Mouse (Mus musculus) lung, embryonic 14.5 days (tissue): ENCODE data around the gene Dvl2. TPM values are rescaled to one million over a fixed set of nuclear protein-coding genes. Genes with fewer than 3 reads are reported as not detected.

ENCODE experiments used
- ATAC-seq: fragments of 200-750 bp; cut with Nextera tagmentation; 2 replicates; pipeline ENCODE4 v1.8.0; 2017; ENCODE audit warnings: mild to moderate bottlenecking, moderate TSS enrichment, moderate library complexity; ENCODE audit not compliant: insufficient read depth
- DNase-seq: peaks from one replicate; pipeline ENCODE4 v3.0.0-alpha.2; 2015
- H3K27ac ChIP-seq: fragments of 300-500 bp; sonication (generic); 2 replicates; pipeline ENCODE4 v1.5.1; 2014; ENCODE audit warnings: low read depth, mild to moderate bottlenecking, moderate library complexity
- H3K27me3 ChIP-seq: fragments of 300-500 bp; sonication (generic); 2 replicates; pipeline ENCODE4 v1.6.1; 2014; ENCODE audit warnings: low read length, control low read depth; ENCODE audit not compliant: insufficient read depth
- H3K36me3 ChIP-seq: fragments of 300-500 bp; sonication (generic); 2 replicates; pipeline ENCODE4 v1.6.1; 2014; ENCODE audit warnings: control low read depth; ENCODE audit not compliant: insufficient read depth
- H3K4me1 ChIP-seq: fragments of 300-500 bp; sonication (generic); 2 replicates; pipeline ENCODE4 v1.6.1; 2014; ENCODE audit warnings: antibody characterized with exemption, control low read depth; ENCODE audit not compliant: insufficient read depth
- H3K4me2 ChIP-seq: fragments of 300-500 bp; sonication (generic); 2 replicates; pipeline ENCODE4 v1.6.1; 2014; ENCODE audit warnings: mild to moderate bottlenecking
- H3K4me3 ChIP-seq: fragments of 300-500 bp; sonication (generic); 2 replicates; pipeline ENCODE4 v1.5.1; 2014; ENCODE audit warnings: low read depth, low read length
- H3K9ac ChIP-seq: fragments of 300-500 bp; sonication (generic); 2 replicates; pipeline ENCODE4 v1.6.1; 2014
- H3K9me3 ChIP-seq: fragments of 300-500 bp; sonication (generic); 2 replicates; pipeline ENCODE4 v1.6.1; 2016; ENCODE audit warnings: low read depth, low read length, control low read depth
- CTCF ChIP-seq: IDR thresholded peaks from 2 replicates; pipeline ENCODE4 v1.5.1; 2016; ENCODE audit warnings: antibody characterized with exemption, low read depth
- WGBS: fragments of 180-500 bp; shearing (Covaris S2); extraction: QIAGEN DNeasy Blood & Tissue Kit; methylation state at CpG from one replicate; pipeline ENCODE4 v1.1.7; 2014; 5-methylcytosine and 5-hydroxymethylcytosine counted together
- microRNA counts: library from miRNA; unstranded; fragments of <30 nt; microRNA quantifications from one replicate; lab custom pipeline; 2016
- microRNA-seq: library from miRNA; unstranded; fragments of <30 nt; microRNA quantifications from one replicate; pipeline ENCODE4, GENCODE M21; 2016; ENCODE audit warnings: borderline number of aligned reads
- polyA plus RNA-seq: library from polyadenylated mRNA; unstranded; fragments of >200 nt; fragmentation: Nextera tagmentation; extraction: Ambion mirVana; gene quantifications from 2 replicates; pipeline ENCODE4 v1.2.1, GENCODE M21; 2014

Dvl2 gene
- polyA plus RNA-seq, 1 experiment from 2014 or later: 40.8 TPM

DNA sequence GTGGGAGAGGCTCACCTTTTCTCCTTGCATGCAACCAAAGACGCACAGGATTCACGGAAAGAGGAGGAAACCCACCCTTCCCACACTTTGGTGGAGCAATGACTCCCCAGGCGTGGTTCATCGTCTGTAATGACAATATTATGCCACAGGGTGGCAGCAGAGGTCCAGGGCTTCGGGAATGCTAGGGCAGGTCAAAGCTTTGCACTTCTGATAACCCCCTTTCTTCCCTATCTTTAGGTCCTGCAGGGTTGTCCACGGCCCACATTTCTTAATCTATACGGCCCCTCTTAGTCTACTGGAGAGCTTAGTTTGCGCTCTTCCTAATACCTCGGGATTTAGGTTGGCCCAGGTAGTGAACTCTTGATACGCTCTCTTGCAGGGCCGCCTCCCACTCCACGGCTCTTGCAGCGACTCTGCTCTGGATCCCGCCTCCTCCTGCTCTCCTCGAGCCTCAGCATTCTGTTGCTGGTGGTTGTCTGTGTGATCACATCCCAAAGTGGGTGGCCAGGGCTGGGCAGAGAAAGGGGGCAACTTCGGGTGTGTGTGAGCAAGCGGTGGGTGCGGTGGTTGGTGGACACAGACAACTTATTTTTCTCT lies 55.3 kb downstream of the Dvl2 start:
- Histone ChIP-seq H3K36me3 (no peaks in the 10 kb centered on the region), H3K27me3 (no peaks in the 10 kb centered on the region), H3K9me3 (no peaks in the 10 kb centered on the region), H3K4me2 (peak overlapping the region; percentile 33), H3K4me3 (no peak overlapping the region), H3K4me1 (no peaks in the 10 kb centered on the region), H3K9ac (no peak overlapping the region), H3K27ac (no peak overlapping the region)
- DNase-seq: peak; percentile 89
- ATAC-seq: peak; percentile 42; the same call in 1 of the 2 replicates
- TF ChIP-seq CTCF: peak; percentile 95
- WGBS: 19% methylated on average over 18 of the region's 18 CpGs

DNA sequence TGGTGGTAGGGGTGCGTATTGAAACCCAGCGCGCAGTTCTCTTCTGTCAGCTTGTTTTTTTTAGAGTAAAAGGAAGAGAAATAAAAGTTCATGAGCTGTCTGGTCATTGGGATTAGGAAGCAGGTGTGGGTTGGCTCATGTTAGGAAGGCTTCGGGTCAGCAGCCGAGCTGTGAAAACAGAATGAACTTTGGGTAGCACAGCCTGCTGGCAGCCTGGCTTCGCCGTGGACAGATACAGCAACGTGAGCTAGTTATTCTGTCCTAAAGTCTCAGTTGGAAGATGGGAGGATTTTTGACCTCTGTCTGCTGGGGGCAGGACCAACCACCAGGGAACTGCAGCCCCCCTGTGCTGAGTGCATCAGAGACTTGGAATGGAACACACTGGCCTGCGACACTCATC lies 57.4 kb downstream of the Dvl2 start:
- TF ChIP-seq CTCF: no peak

DNA sequence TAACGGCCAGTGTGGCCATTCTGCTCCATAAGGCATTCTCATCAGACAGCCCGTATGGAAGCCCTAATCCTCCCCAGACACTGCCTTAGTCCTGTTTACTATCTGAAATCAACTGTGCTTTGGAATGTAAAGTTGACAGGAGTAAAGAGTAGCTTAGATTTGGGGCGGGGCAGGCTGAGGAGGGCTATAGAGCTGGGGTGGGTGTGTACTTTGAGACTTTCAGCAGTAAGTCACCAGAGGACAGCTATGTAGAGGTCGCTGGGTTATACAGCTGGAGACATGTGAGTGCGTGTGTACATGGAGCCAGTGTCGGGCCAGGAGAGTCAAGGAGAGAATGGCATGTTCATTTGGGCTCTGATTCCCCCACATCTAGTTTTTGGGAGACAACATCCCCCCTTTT lies 59.5 kb downstream of the Dvl2 start:
- DNase-seq: no peak
- no peaks in the 10 kb centered on the region for H3K36me3 ChIP-seq
- 35% methylated on average over 6 of the region's 6 CpGs for WGBS
- H3K4me1 ChIP-seq: no peaks in the 10 kb centered on the region
- ATAC-seq: no peak
- H3K9me3 ChIP-seq: no peaks in the 10 kb centered on the region
- no peak overlapping the region for H3K27ac ChIP-seq
- H3K4me2 ChIP-seq: no peak overlapping the region
- no peak overlapping the region for H3K9ac ChIP-seq
- no peaks in the 10 kb centered on the region for H3K27me3 ChIP-seq
- TF ChIP-seq CTCF: no peak
- no peak overlapping the region for H3K4me3 ChIP-seq

More for the DNA sequence above, 57.4 kb downstream of the Dvl2 start:
- no peak overlapping the region for H3K9ac ChIP-seq
- H3K27me3 ChIP-seq: no peaks in the 10 kb centered on the region
- WGBS: 83% methylated on average over 9 of the region's 9 CpGs
- H3K9me3 ChIP-seq: no peaks in the 10 kb centered on the region
- ATAC-seq (no peak), DNase-seq (no peak)
- no peak overlapping the region for H3K4me3 ChIP-seq
- no peaks in the 10 kb centered on the region for H3K4me1 ChIP-seq
- no peak overlapping the region for H3K27ac ChIP-seq
- H3K4me2 ChIP-seq: no peak overlapping the region
- no peaks in the 10 kb centered on the region for H3K36me3 ChIP-seq

MicroRNAs encoded within 50 kb of the gene (microRNA counts, 519-probe panel; counts per million panel counts)
- 30.5 counts per million for microRNA mmu-miR-324-3p (lab: Ali Mortazavi, UCI)
- microRNA mmu-miR-324-5p (lab: Ali Mortazavi, UCI): 3,001 counts per million, percentile 56 among the panel's probes with 10 or more counts

Small RNAs within 50 kb of the gene (microRNA-seq; reads per million reads assigned to microRNA genes)
- not detected for gene Gm44349
- 3,974 reads per million, percentile 86 among the genes with 10 or more reads in this experiment for gene Mir324

Other genes with a start within 250 kb of the Dvl2 start
- gene Polr2a, start 242.0 kb upstream of the Dvl2 start, polyA plus RNA-seq: 50.4 and 50.5 TPM in 2 replicates
- gene Slc35g3, start 238.6 kb upstream of the Dvl2 start, polyA plus RNA-seq: 0.12 and 0.20 TPM in 2 replicates
- gene Zbtb4, start 234.7 kb upstream of the Dvl2 start, polyA plus RNA-seq: 2.5 TPM in 2 replicates
- gene Chrnb1, start 204.7 kb upstream of the Dvl2 start, polyA plus RNA-seq: 12.1 and 14.6 TPM in 2 replicates
- 1.6 TPM in 2 replicates for gene Fgf11, start 198.7 kb upstream of the Dvl2 start, polyA plus RNA-seq
- gene Tmem102, start 195.0 kb upstream of the Dvl2 start, polyA plus RNA-seq: 4.3 and 5.0 TPM in 2 replicates
- gene Gm39566, start 185.3 kb upstream of the Dvl2 start, polyA plus RNA-seq: not detected in 2 replicates
- gene Spem2, start 182.1 kb upstream of the Dvl2 start, polyA plus RNA-seq: not detected in 2 replicates
- gene Spem1, start 178.4 kb upstream of the Dvl2 start, polyA plus RNA-seq: not detected in 2 replicates
- 6.6 and 7.8 TPM in 2 replicates for gene Nlgn2, start 162.8 kb upstream of the Dvl2 start, polyA plus RNA-seq
- 443 and 457 TPM in 2 replicates for gene Tmem256, start 162.1 kb upstream of the Dvl2 start, polyA plus RNA-seq
- gene Plscr3, start 154.2 kb upstream of the Dvl2 start, polyA plus RNA-seq: 115 and 118 TPM in 2 replicates
- 5.9 and 6.1 TPM in 2 replicates for gene Tnk1, start 141.9 kb upstream of the Dvl2 start, polyA plus RNA-seq
- not detected in 2 replicates for gene Tmem95, start 122.6 kb upstream of the Dvl2 start, polyA plus RNA-seq
- 6.2 and 7.5 TPM in 2 replicates for gene Kctd11, start 119.2 kb upstream of the Dvl2 start, polyA plus RNA-seq
- 0.38 and 0.83 TPM in 2 replicates for gene Acap1, start 105.1 kb upstream of the Dvl2 start, polyA plus RNA-seq
- 11.3 and 14.1 TPM in 2 replicates for gene 2810408A11Rik, start 99.6 kb upstream of the Dvl2 start, polyA plus RNA-seq
- gene Neurl4, start 99.5 kb upstream of the Dvl2 start, polyA plus RNA-seq: 12.5 and 13.1 TPM in 2 replicates
- gene Gps2, start 86.7 kb upstream of the Dvl2 start, polyA plus RNA-seq: 67.5 and 78.6 TPM in 2 replicates
- 1,945 and 2,006 TPM in 2 replicates for gene Eif5a, start 78.6 kb upstream of the Dvl2 start, polyA plus RNA-seq
- 4.7 and 6.1 TPM in 2 replicates for gene Ybx2, start 64.8 kb upstream of the Dvl2 start, polyA plus RNA-seq
- 14.9 and 19.0 TPM in 2 replicates for gene Slc2a4, start 52.4 kb upstream of the Dvl2 start, polyA plus RNA-seq
- 76.7 and 86.4 TPM in 2 replicates for gene Cldn7, start 35.8 kb upstream of the Dvl2 start, polyA plus RNA-seq
- 25.4 and 28.3 TPM in 2 replicates for gene Ctdnep1, start 19.4 kb upstream of the Dvl2 start, polyA plus RNA-seq
- gene Elp5, start 18.1 kb upstream of the Dvl2 start, polyA plus RNA-seq: 108 and 113 TPM in 2 replicates
- 444 and 455 TPM in 2 replicates for gene Gabarap, start 9.5 kb upstream of the Dvl2 start, polyA plus RNA-seq
- gene Phf23, start 4.8 kb upstream of the Dvl2 start, polyA plus RNA-seq: 41.1 and 42.8 TPM in 2 replicates
- 57.6 and 58.9 TPM in 2 replicates for gene Acadvl, start 14.8 kb downstream of the Dvl2 start, polyA plus RNA-seq
- gene Dlg4, start 16.3 kb downstream of the Dvl2 start, polyA plus RNA-seq: 5.9 and 7.4 TPM in 2 replicates
- gene Asgr1, start 53.5 kb downstream of the Dvl2 start, polyA plus RNA-seq: not detected in 2 replicates
- 0.47 and 0.78 TPM in 2 replicates for gene Asgr2, start 92.0 kb downstream of the Dvl2 start, polyA plus RNA-seq
- 5.9 and 6.4 TPM in 2 replicates for gene Mgl2, start 129.7 kb downstream of the Dvl2 start, polyA plus RNA-seq
- 0.18 and 1.1 TPM in 2 replicates for gene Clec10a, start 155.6 kb downstream of the Dvl2 start, polyA plus RNA-seq
- gene Slc16a11, start 212.2 kb downstream of the Dvl2 start, polyA plus RNA-seq: 0.23 and 0.63 TPM in 2 replicates
- gene Slc16a13, start 220.5 kb downstream of the Dvl2 start, polyA plus RNA-seq: 4.4 and 6.2 TPM in 2 replicates
- 30.3 and 30.9 TPM in 2 replicates for gene Bcl6b, start 229.2 kb downstream of the Dvl2 start, polyA plus RNA-seq
- 180 and 198 TPM in 2 replicates for gene 0610010K14Rik, start 237.3 kb downstream of the Dvl2 start, polyA plus RNA-seq
- 9.3 and 10.8 TPM in 2 replicates for gene Gm21988, start 239.2 kb downstream of the Dvl2 start, polyA plus RNA-seq
- gene Rnasek, start 239.2 kb downstream of the Dvl2 start, polyA plus RNA-seq: 135 and 140 TPM in 2 replicates